Mouse (Mus musculus) hindbrain, embryonic 15.5 days (tissue): ENCODE measurements around the gene Speg. TPM values are rescaled to one million over a fixed set of nuclear protein-coding genes. Genes with fewer than 3 reads are reported as not detected.

Source experiments
- ATAC-seq: fragments of 200-750 bp; cut with Nextera tagmentation; 2 replicates; pipeline ENCODE4 v1.8.0; 2017; ENCODE audit warnings: low read depth, moderate number of reproducible peaks, moderate TSS enrichment; ENCODE audit not compliant: low FRiP score
- H3K27ac ChIP-seq: fragments of 300-500 bp; sonication (generic); replicated peaks from 2 replicates; pipeline ENCODE4 v1.5.1; 2015; ENCODE audit warnings: mild to moderate bottlenecking, inconsistent platforms
- H3K27me3 ChIP-seq: fragments of 300-500 bp; sonication (generic); 2 replicates; pipeline ENCODE4 v1.6.1; 2015; ENCODE audit warnings: control low read depth, inconsistent platforms
- H3K36me3 ChIP-seq: fragments of 300-500 bp; sonication (generic); 2 replicates; pipeline ENCODE4 v1.6.1; 2015; ENCODE audit warnings: control low read depth, inconsistent platforms
- H3K4me1 ChIP-seq: fragments of 300-500 bp; sonication (generic); replicated peaks from 2 replicates; pipeline ENCODE4 v1.6.1; 2015; ENCODE audit warnings: control low read depth, inconsistent platforms
- H3K4me2 ChIP-seq: fragments of 300-500 bp; sonication (generic); 2 replicates; pipeline ENCODE4 v1.6.1; 2015; ENCODE audit warnings: moderate library complexity, mild to moderate bottlenecking, inconsistent platforms
- H3K4me3 ChIP-seq: fragments of 300-500 bp; sonication (generic); 2 replicates; pipeline ENCODE4 v1.5.1; 2015; ENCODE audit warnings: mild to moderate bottlenecking, inconsistent platforms
- H3K9ac ChIP-seq: fragments of 300-500 bp; sonication (generic); 2 replicates; pipeline ENCODE4 v1.6.1; 2015; ENCODE audit warnings: inconsistent platforms
- H3K9me3 ChIP-seq: fragments of 300-500 bp; sonication (generic); 2 replicates; pipeline ENCODE4 v1.6.1; 2016; ENCODE audit warnings: control low read depth, inconsistent platforms
- WGBS: fragments of 180-500 bp; shearing (Covaris S2); methylation state at CpG from one replicate; pipeline ENCODE4 v1.1.7; 2015; 5-methylcytosine and 5-hydroxymethylcytosine counted together
- polyA plus RNA-seq: library from polyadenylated mRNA; unstranded; fragments of >200 nt; fragmentation: Nextera tagmentation; extraction: Ambion mirVana; gene quantifications from 2 replicates; pipeline ENCODE4 v1.2.1, GENCODE M21; 2015

Gene Speg
- polyA plus RNA-seq, 1 experiment from 2014 or later: 25.0 TPM

DNA sequence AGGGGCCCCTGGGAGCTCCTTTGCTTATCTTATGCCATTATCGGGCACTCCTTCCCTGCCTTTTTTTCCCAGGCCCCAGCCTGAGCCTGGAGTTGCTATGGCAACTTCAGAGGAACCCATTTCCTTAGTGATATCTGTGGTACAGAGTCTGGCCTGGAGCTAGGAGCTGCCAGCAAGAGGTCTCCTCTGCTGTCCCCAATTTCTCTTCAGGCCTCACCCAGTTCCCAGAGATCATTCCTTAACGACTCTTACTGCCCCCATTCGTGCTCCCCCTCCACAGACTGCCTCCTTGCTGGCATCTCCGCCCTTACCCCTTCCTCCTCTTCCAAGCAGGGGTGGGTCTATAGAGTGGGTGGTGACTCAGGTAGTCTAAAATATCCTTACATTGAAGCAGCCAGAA, 11.1 kb downstream of the Speg start:
- no peaks in the 10 kb centered on the region for H3K9me3 ChIP-seq
- no peak overlapping the region for H3K9ac ChIP-seq
- peaks cover 75% of the 10 kb centered on the region for H3K4me1 ChIP-seq
- H3K36me3 ChIP-seq: no peaks in the 10 kb centered on the region
- no peak overlapping the region for H3K27ac ChIP-seq
- H3K27me3 ChIP-seq: peaks cover 16% of the 10 kb centered on the region
- H3K4me2 ChIP-seq: peak overlapping the region; percentile 47
- no peak for ATAC-seq
- no peak overlapping the region; the same call in 1 of the 2 replicates for H3K4me3 ChIP-seq
- 35% methylated on average over 4 of the region's 4 CpGs for WGBS

DNA sequence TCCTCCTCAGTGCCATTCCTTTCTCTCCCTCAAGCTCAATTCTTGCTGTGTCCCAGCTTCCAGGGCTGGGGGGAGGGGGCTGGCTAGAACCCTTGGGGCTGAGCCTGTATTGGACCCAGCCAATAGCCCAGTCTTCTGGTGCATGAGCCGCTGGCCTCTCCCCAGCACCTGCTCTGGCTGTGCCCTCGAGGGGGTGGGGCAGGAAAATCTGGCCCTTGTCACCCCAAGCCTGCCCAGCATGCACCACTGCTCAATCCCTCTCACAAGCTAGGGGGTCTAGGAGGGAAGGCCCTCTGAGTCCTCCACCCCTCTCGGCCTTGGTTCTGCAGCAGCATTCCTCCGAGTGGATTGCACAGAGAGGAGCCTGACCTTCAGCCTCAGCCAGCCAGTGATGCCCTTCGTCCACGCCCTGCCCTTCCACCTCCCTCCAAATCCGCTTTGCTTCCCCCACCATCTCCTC, 12.4 kb downstream of the Speg start:
- H3K4me1 ChIP-seq: peaks cover 65% of the 10 kb centered on the region
- WGBS: 12% methylated on average over 7 of the region's 7 CpGs

DNA sequence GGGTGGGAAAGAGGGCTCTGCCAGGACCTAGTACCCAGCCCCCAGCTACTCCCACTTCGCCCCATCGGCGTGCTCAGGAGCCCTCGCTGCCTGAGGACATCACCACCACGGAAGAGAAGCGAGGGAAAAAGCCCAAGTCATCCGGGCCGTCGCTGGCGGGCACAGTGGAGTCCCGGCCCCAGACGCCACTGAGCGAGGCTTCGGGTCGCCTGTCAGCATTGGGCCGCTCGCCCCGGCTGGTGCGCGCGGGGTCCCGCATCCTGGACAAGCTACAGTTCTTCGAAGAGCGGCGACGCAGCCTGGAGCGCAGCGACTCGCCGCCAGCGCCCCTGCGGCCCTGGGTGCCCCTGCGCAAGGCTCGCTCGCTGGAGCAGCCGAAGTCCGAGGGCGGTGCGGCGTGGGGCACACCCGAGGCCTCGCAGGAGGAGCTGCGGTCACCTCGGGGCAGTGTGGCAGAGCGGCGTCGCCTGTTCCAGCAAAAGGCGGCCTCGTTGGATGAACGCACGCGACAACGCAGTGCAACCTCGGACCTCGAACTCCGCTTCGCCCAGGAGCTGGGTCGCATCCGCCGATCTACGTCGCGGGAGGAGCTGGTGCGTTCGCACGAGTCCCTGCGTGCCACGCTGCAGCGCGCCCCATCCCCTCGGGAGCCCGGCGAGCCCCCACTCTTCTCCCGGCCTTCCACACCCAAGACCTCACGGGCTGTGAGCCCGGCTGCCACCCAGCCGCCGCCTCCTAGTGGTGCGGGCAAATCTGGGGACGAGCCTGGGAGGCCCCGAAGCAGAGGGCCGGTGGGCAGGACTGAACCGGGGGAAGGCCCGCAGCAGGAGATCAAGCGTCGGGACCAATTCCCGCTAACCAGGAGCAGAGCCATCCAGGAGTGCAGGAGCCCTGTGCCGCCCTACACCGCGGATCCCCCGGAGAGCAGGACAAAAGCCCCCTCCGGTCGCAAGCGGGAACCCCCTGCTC, 13.1 kb downstream of the Speg start:
- WGBS: 6% methylated on average over 94 of the region's 94 CpGs
- no peaks in the 10 kb centered on the region for H3K36me3 ChIP-seq
- ATAC-seq: peak; percentile 13; the same call in 1 of the 2 replicates
- H3K9ac ChIP-seq: peak overlapping the region; percentile 14; the same call in 1 of the 2 replicates
- peaks cover 16% of the 10 kb centered on the region for H3K27me3 ChIP-seq
- peaks cover 59% of the 10 kb centered on the region for H3K4me1 ChIP-seq
- H3K4me2 ChIP-seq: peak overlapping the region; percentile 47
- no peak overlapping the region for H3K27ac ChIP-seq
- H3K4me3 ChIP-seq: peak overlapping the region; percentile 21
- no peaks in the 10 kb centered on the region for H3K9me3 ChIP-seq

More for the DNA sequence above, 12.4 kb downstream of the Speg start:
- H3K4me3 ChIP-seq: no peak overlapping the region
- H3K9ac ChIP-seq: peak overlapping the region; percentile 14; the same call in 1 of the 2 replicates
- peak overlapping the region; percentile 47 for H3K4me2 ChIP-seq
- H3K36me3 ChIP-seq: no peaks in the 10 kb centered on the region
- no peak overlapping the region for H3K27ac ChIP-seq
- H3K9me3 ChIP-seq: no peaks in the 10 kb centered on the region
- peaks cover 16% of the 10 kb centered on the region for H3K27me3 ChIP-seq
- ATAC-seq: no peak; the same call in 1 of the 2 replicates

DNA sequence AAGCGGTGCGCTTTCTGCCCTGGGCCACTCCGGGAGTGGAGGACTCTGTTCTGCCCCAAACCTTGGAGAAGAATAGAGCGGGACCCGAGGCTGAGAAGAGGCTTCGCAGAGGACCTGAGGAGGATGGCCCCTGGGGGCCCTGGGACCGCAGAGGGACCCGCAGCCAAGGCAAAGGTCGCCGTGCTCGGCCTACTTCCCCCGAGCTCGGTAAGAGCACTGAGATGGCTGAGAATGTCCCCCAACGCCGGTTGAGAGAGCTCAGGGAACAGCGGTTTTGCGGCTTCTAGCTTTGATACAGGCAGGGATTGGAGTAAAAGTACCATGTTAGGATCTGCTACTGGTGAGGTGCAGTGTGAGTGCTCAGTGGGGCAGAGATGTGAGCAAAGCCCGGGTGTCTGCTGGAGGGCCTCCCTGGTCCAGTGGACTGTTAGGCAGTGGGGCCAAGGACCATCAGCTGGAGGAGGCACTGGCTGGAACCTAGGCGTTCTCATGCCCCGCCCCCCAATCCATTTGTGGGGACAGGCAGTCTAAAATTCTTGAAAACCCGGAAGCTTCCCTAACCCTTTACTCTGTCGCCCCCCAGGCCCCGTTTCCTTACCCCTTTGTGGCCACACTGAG, 13.9 kb downstream of the Speg start:
- WGBS: 18% methylated on average over 23 of the region's 23 CpGs
- Histone ChIP-seq H3K4me2 (peak overlapping the region; percentile 47), H3K4me1 (peaks cover 60% of the 10 kb centered on the region), H3K9ac (0 out of 2 replicates have a peak overlapping the region, but pooled peaks have one; percentile 14), H3K27ac (no peak overlapping the region), H3K9me3 (no peaks in the 10 kb centered on the region), H3K27me3 (peaks cover 16% of the 10 kb centered on the region), H3K4me3 (no peak overlapping the region), H3K36me3 (no peaks in the 10 kb centered on the region)
- ATAC-seq: no peak

DNA sequence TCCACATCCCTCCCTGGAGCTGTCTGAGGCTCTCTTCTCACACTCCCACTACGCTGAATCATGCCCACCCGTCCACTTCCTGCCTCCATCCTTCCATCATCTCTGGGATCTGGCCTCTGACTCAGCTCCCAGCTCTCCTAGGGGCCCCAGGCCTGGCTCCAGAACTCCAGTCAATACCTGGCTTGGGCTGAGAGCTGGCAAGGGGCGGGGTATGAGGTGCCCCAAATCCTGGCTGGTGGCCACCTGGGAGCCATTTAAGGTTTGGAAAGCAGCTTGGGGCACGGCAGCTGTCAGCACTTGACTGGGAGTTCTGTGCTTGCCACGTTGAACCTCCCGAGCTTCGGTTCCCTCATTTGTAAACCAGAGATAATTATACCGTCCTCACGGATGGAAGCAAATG, 18.0 kb downstream of the Speg start:
- Histone ChIP-seq H3K27me3 (peaks cover 6% of the 10 kb centered on the region), H3K4me2 (no peak overlapping the region), H3K4me1 (peaks cover 19% of the 10 kb centered on the region), H3K4me3 (no peak overlapping the region), H3K9me3 (no peaks in the 10 kb centered on the region), H3K27ac (no peak overlapping the region), H3K9ac (no peak overlapping the region), H3K36me3 (peaks cover 3% of the 10 kb centered on the region; the same call in 1 of the 2 replicates)
- 60% methylated on average over 9 of the region's 9 CpGs for WGBS
- ATAC-seq: no peak

DNA sequence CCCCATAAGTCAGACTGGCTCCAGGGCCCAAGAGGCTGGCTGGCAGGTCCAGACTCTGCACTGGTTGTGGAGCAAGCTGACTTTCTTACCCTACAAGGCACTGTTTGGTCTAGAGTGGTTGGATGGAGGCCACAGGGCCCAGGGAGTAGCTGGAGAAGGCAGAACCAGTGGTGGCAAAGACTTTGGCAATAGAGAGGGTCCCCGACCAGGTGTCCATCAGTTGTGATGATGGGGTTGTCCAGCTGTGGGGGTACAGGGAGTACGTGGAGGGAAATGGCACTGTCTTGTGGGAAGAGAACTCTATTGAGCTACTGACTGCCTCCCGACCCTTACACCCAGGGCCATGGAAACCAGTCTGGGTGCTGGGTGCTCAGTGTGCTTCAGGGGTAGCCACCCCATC, 18.7 kb downstream of the Speg start:
- Histone ChIP-seq H3K9ac (no peak overlapping the region), H3K4me2 (no peak overlapping the region), H3K27me3 (peaks cover 1% of the 10 kb centered on the region), H3K36me3 (peaks cover 3% of the 10 kb centered on the region; the same call in 1 of the 2 replicates), H3K27ac (no peak overlapping the region), H3K4me3 (no peak overlapping the region), H3K9me3 (no peaks in the 10 kb centered on the region), H3K4me1 (peaks cover 18% of the 10 kb centered on the region)
- WGBS: 91% methylated on average over 3 of the region's 3 CpGs
- no peak for ATAC-seq

DNA sequence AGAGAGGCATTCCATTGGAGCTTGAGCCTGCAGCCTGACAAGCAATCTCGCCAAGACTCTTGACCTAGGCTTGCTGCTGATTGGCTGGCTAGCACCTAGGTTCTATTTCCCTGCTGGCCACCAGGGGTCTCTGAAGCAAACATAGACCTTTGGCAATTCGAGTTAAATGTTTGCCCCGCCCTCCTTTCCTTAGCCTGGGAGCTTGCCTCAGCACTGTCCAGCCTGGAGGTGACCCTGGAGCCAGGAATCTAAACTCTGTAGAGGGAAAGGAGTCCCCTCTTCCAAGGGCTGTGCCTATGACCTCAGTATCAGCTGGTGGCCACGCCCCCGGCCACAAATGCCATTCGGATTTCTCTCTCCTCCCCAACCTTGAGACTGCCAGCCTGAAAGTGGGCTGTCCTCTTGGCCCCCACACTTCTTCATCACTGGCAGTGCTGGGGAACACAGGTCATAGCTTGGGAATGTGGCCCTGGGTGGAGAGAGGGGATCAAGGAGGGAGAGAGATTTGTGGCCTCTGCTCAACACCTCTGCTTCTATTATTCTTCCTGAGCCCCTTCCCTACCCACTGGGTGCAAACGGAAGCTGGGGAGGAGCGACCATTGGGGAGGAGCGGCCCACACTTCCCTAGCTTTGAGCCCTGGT, 23.8 kb downstream of the Speg start:
- 15% methylated on average over 9 of the region's 9 CpGs for WGBS
- Histone ChIP-seq H3K9ac (no peak overlapping the region), H3K27me3 (no peaks in the 10 kb centered on the region), H3K4me1 (peaks cover 24% of the 10 kb centered on the region), H3K4me3 (no peak overlapping the region), H3K27ac (peak overlapping the region; percentile 7; the same call in 1 of the 2 replicates), H3K4me2 (no peak overlapping the region), H3K36me3 (peaks cover 21% of the 10 kb centered on the region), H3K9me3 (no peaks in the 10 kb centered on the region)
- no peak; the same call in 1 of the 2 replicates for ATAC-seq

DNA sequence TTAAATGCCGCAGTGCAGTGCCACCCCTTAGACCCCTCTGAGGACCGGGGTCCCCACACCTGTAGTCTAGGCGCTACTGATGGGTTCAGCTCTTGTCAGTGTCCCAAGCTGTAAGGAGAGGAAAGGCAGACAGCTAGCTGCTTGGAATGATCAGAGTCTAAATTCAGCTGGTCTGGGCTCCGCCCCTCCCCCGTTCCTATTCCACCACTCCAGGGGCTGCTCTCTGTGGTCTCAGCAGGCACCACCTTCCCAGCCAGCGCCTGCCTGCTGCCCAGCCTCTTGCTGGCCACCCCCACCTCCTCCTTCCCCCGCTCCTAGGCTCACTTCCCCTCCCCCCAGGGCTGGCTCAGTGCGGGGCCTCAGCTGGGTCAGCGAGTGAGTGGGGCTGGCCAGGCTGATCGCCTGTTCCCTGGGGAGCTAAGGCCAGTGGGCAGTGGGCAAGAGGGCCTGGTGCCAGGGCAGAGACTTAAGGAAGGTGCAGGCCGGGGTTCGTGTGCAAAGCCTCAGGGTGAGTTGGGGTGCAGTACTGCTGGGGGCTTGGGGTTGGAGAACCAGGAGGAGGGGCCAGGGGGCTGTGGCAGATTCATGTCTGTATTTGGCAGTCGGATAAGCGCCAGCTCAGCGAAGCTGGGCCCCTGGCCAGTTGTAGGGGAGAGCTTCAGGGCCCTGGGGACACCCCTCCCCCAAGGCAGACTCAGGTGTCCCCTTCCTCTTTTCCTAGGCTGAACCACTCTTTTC, 24.8 kb downstream of the Speg start:
- peaks cover 24% of the 10 kb centered on the region for H3K4me1 ChIP-seq
- no peaks in the 10 kb centered on the region for H3K27me3 ChIP-seq
- 0 out of 2 replicates have a peak overlapping the region, but pooled peaks have one; percentile 3 for H3K4me3 ChIP-seq
- H3K9ac ChIP-seq: no peak overlapping the region
- ATAC-seq: peak; percentile 78
- no peaks in the 10 kb centered on the region for H3K9me3 ChIP-seq
- peaks cover 21% of the 10 kb centered on the region for H3K36me3 ChIP-seq
- H3K27ac ChIP-seq: 0 out of 2 replicates have a peak overlapping the region, but pooled peaks have one; percentile 7
- H3K4me2 ChIP-seq: peak overlapping the region; percentile 32
- WGBS: 12% methylated on average over 15 of the region's 15 CpGs

DNA sequence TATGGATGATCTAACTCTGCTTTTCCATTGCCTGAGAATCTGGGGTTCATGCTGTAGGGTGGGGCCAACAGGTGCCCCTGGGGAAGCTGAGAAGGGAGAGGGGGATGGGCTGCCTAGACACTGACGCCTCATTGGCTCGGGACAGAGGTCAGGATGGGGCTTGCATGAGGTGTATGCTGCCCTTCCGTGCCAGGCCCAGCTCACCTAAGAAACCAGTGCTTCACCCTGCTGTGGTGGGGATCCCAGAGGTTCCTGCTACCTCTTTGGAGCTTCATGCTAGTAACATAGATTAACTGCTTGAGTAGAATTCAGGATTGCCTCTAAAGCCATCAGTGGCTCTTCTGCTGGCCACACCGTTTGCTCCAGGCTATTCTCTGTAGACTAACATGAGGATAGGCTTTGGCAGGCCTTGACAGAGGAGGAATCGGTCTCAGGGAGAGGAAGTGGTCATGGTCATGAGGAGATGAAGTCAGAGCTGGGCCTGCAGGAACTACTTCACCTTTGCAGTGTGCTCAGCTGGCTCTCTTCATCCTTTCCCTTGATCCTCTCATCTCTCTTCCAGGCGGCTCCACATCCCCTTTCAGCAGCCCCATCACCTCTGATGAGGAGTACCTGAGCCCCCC, 25.5 kb downstream of the Speg start:
- Histone ChIP-seq H3K27me3 (no peaks in the 10 kb centered on the region), H3K36me3 (peaks cover 25% of the 10 kb centered on the region), H3K4me3 (no peak overlapping the region), H3K9me3 (no peaks in the 10 kb centered on the region), H3K9ac (no peak overlapping the region), H3K27ac (no peak overlapping the region), H3K4me2 (peak overlapping the region; percentile 32), H3K4me1 (peaks cover 24% of the 10 kb centered on the region)
- ATAC-seq: no peak
- 45% methylated on average over 6 of the region's 6 CpGs for WGBS

DNA sequence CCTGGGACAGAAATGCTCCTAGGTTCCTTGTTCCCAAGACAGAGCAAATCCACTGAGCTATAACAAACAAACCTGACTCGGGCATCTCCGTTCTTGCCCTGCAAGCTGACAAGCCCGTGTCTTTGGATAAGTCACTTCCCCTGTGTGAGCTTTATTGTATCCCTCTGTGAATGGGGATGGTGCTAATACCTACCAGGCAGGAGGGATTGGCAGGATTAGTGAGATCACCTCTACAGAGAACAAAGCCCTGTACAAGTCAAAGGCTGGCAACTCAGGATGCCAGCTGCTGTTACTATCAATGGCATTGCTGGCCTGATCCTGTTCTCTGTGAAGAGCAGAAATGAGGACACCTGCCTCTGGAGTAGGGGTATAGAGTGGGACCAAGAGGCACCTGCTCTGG, 30.4 kb downstream of the Speg start:
- Histone ChIP-seq H3K4me3 (no peak overlapping the region), H3K4me1 (peaks cover under 1% of the 10 kb centered on the region), H3K9ac (no peak overlapping the region), H3K9me3 (no peaks in the 10 kb centered on the region), H3K27me3 (no peaks in the 10 kb centered on the region), H3K27ac (no peak overlapping the region), H3K36me3 (peaks cover 34% of the 10 kb centered on the region), H3K4me2 (no peak overlapping the region)
- 83% methylated on average over 3 of the region's 3 CpGs for WGBS
- ATAC-seq: no peak

DNA sequence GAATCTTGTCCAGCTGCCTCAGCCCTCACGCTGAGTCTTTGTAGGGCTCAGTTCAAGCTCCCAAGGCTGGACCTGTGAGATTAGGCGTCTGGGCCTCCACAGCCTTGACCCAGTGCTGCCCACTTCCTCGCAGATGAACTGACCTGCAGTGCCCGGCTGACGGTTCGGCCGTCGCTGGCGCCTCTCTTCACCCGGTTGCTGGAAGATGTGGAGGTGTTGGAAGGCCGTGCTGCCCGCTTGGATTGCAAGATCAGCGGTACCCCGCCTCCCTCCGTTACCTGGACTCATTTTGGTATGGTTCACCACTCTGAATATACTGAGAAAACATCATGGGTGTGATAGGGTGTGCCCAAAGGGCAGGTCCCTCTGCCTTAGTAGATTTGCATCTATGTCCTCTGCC, 31.1 kb downstream of the Speg start:
- Histone ChIP-seq H3K27ac (no peak overlapping the region), H3K9ac (no peak overlapping the region), H3K27me3 (no peaks in the 10 kb centered on the region), H3K36me3 (peaks cover 32% of the 10 kb centered on the region), H3K4me2 (no peak overlapping the region), H3K9me3 (no peaks in the 10 kb centered on the region), H3K4me3 (no peak overlapping the region), H3K4me1 (no peaks in the 10 kb centered on the region)
- 93% methylated on average over 15 of the region's 15 CpGs for WGBS
- no peak for ATAC-seq
